Mouse (Mus musculus) 3T3-L1 (cell line): ENCODE measurements around the gene Tbx5.

ENCODE experiments used
- DNase-seq: peaks from one replicate; pipeline ENCODE4 v3.0.0-alpha.2; 2015; ENCODE audit warnings: low read depth, low spot score

The Tbx5 gene

GRCm38 (mm10) chr5:119832479-119832796 is at the start of gene Tbx5:
Gene Tbx5, plus strand, starts transcription at chr5:119832668.
- DNase-seq, result no peak

- DNase-seq, result no peak
Observed at GRCm38 (mm10) chr5:119785959-119786358, 46.5 kb upstream of the Tbx5 start.

GRCm38 (mm10) chr5:119791664-119792063 is 40.8 kb upstream of the Tbx5 start:
- DNase-seq, result no peak

- DNase-seq, result no peak
Observed at GRCm38 (mm10) chr5:119793972-119794371, 38.5 kb upstream of the Tbx5 start.

- DNase-seq, result no peak
Observed at GRCm38 (mm10) chr5:119795376-119795775, 37.1 kb upstream of the Tbx5 start.

GRCm38 (mm10) chr5:119795777-119796176 is 36.7 kb upstream of the Tbx5 start:
- DNase-seq, result no peak

GRCm38 (mm10) chr5:119796443-119797160 is 35.9 kb upstream of the Tbx5 start:
- DNase-seq, result no peak

- no peak for DNase-seq
Observed at GRCm38 (mm10) chr5:119797580-119798150, 34.8 kb upstream of the Tbx5 start.

- no peak for DNase-seq
Observed at GRCm38 (mm10) chr5:119798261-119798660, 34.2 kb upstream of the Tbx5 start.

GRCm38 (mm10) chr5:119798713-119799418 is 33.6 kb upstream of the Tbx5 start:
- no peak for DNase-seq

- DNase-seq, result no peak
Observed at GRCm38 (mm10) chr5:119799419-119800242, 32.8 kb upstream of the Tbx5 start.

- DNase-seq, result no peak
Observed at GRCm38 (mm10) chr5:119800243-119800665, 32.2 kb upstream of the Tbx5 start.

GRCm38 (mm10) chr5:119802617-119803410 is 29.7 kb upstream of the Tbx5 start:
- no peak for DNase-seq

GRCm38 (mm10) chr5:119803411-119804251 is 28.8 kb upstream of the Tbx5 start:
- no peak for DNase-seq

GRCm38 (mm10) chr5:119804301-119805039 is 28.0 kb upstream of the Tbx5 start:
- DNase-seq, result no peak

GRCm38 (mm10) chr5:119805636-119806035 is 26.8 kb upstream of the Tbx5 start:
- DNase-seq, result no peak

- no peak for DNase-seq
Observed at GRCm38 (mm10) chr5:119806467-119806866, 26.0 kb upstream of the Tbx5 start.

- no peak for DNase-seq
Observed at GRCm38 (mm10) chr5:119807481-119808183, 24.8 kb upstream of the Tbx5 start.

GRCm38 (mm10) chr5:119808713-119809112 is 23.8 kb upstream of the Tbx5 start:
- DNase-seq, result no peak
